Mouse (Mus musculus) olfactory bulb, adult 2 months (tissue): ENCODE data around the gene Marveld3.

ENCODE experiments used
- CTCF ChIP-seq: fragments of 200-500 bp; IDR thresholded peaks from 2 replicates; pipeline ENCODE4 v1.5.1; 2012; ENCODE audit warnings: low read depth, mild to moderate bottlenecking, low read length, moderate library complexity; ENCODE audit not compliant: insufficient read depth
- POLR2A ChIP-seq: fragments of 200-500 bp; IDR thresholded peaks from 2 replicates; pipeline ENCODE4 v1.6.1; 2012; ENCODE audit warnings: mild to moderate bottlenecking, low read depth, low read length, moderate library complexity; ENCODE audit not compliant: insufficient read depth

- no peak for TF ChIP-seq CTCF
- no peak for TF ChIP-seq POLR2A
Observed at GRCm38 (mm10) chr8:109990224-109990623, 28.2 kb upstream of the Marveld3 start, which contains the start of gene Tat.
